Mouse (Mus musculus): ENCODE measurements around the gene Klhl34.

The Klhl34 gene

GRCm38 (mm10) chrX:157818207-157818920, at the start of gene Klhl34:
Gene Klhl34, plus strand, starts transcription at chrX:157818435.
- DNase-seq (ENCODE audit: low spot score), result no peak

- no peak for DNase-seq (ENCODE audit: low spot score)
These were observed 16.6 kb upstream of the Klhl34 start for GRCm38 (mm10) chrX:157801669-157802068.

GRCm38 (mm10) chrX:157809721-157810120, 8.5 kb upstream of the Klhl34 start:
- DNase-seq (ENCODE audit: low spot score), result no peak

GRCm38 (mm10) chrX:157817571-157818206, 546 bp upstream of the Klhl34 start:
- no peak for DNase-seq (ENCODE audit: low spot score)

GRCm38 (mm10) chrX:157818921-157819260, 656 bp downstream of the Klhl34 start:
- no peak for DNase-seq (ENCODE audit: low spot score)

- DNase-seq (ENCODE audit: low spot score), result no peak
These were observed 11.7 kb downstream of the Klhl34 start for GRCm38 (mm10) chrX:157829983-157830382.
